Mouse (Mus musculus): Measurements from ENCODE around the gene Arhgdib. TPM values are rescaled to one million over a fixed set of nuclear protein-coding genes. Genes with fewer than 3 reads are reported as not detected.

Arhgdib gene
- 86.1 and 88.6 TPM in 2 replicates for polyA plus RNA-seq (2014; fragmentation: Nextera tagmentation; extraction: Ambion mirVana)

- Histone ChIP-seq H3K4me1 (ENCODE audit: control insufficient read depth in 2 of 2, insufficient read depth in 2 of 2, low read length in 2 of 2) (peaks cover 17 to 28% of the 10 kb centered on the region in 2 experiments), H3K4me2 (ENCODE audit: low read length) (peak within 1 kb of the TSS; percentile 57), H3K9me3 (ENCODE audit: control insufficient read depth, low read length) (no peaks in the 10 kb centered on the region), H3K9ac (ENCODE audit: low read length) (peak within 1 kb of the TSS; percentile 59), H3K4me3 (ENCODE audit: control insufficient read depth in 1 of 2, insufficient read depth in 1 of 2, low read depth in 1 of 2, low read length in 2 of 2) (peak within 1 kb of the TSS; percentile 27 to 36), H3K27me3 (ENCODE audit: control insufficient read depth, insufficient read depth, low read length) (no peaks in the 10 kb centered on the region), H3K27ac (replicated peaks in 1 of 2; ENCODE audit: control insufficient read depth in 1 of 2, insufficient read depth in 1 of 2, low read depth in 2 of 2, low read length in 2 of 2) (peak within 1 kb of the TSS; percentile 82 to 85), H3K36me3 (ENCODE audit: control insufficient read depth, insufficient read depth, low read length) (no peaks in the 10 kb centered on the region)
- peak; percentile 71 for ATAC-seq (ENCODE audit: insufficient number of reproducible peaks, insufficient read depth, low FRiP score, low read depth)
- WGBS: 22% methylated on average over 12 of the region's 12 CpGs
Observed at GRCm38 (mm10) chr6:136941051-136942021, at the start of gene Arhgdib. Gene Arhgdib, minus strand, starts transcription at chr6:136941899.

GRCm38 (mm10) chr6:136990557-136990956 lies 48.9 kb upstream of the Arhgdib start:
- Histone ChIP-seq H3K4me3 (ENCODE audit: control insufficient read depth in 1 of 2, insufficient read depth in 1 of 2, low read depth in 1 of 2, low read length in 2 of 2) (no peak overlapping the region), H3K9me3 (ENCODE audit: control insufficient read depth, low read length) (no peaks in the 10 kb centered on the region), H3K4me2 (ENCODE audit: low read length) (no peak overlapping the region), H3K27ac (replicated peaks in 1 of 2; ENCODE audit: control insufficient read depth in 1 of 2, insufficient read depth in 1 of 2, low read depth in 2 of 2, low read length in 2 of 2) (no peak overlapping the region), H3K36me3 (ENCODE audit: control insufficient read depth, insufficient read depth, low read length) (no peaks in the 10 kb centered on the region), H3K27me3 (ENCODE audit: control insufficient read depth, insufficient read depth, low read length) (no peaks in the 10 kb centered on the region), H3K9ac (ENCODE audit: low read length) (no peak overlapping the region), H3K4me1 (ENCODE audit: control insufficient read depth in 2 of 2, insufficient read depth in 2 of 2, low read length in 2 of 2) (no peaks in the 10 kb centered on the region; a peak in 1 of 4 replicates)
- 48% methylated on average over 8 of the region's 8 CpGs for WGBS
- ATAC-seq (ENCODE audit: insufficient number of reproducible peaks, insufficient read depth, low FRiP score, low read depth): no peak

GRCm38 (mm10) chr6:136989824-136990497 lies 48.3 kb upstream of the Arhgdib start:
- no peaks in the 10 kb centered on the region for H3K36me3 ChIP-seq (ENCODE audit: control insufficient read depth, insufficient read depth, low read length)

GRCm38 (mm10) chr6:136988536-136989060 lies 46.9 kb upstream of the Arhgdib start:
- Histone ChIP-seq H3K4me3 (ENCODE audit: control insufficient read depth in 1 of 2, insufficient read depth in 1 of 2, low read depth in 1 of 2, low read length in 2 of 2) (no peak overlapping the region), H3K9ac (ENCODE audit: low read length) (no peak overlapping the region), H3K4me1 (ENCODE audit: control insufficient read depth in 2 of 2, insufficient read depth in 2 of 2, low read length in 2 of 2) (no peaks in the 10 kb centered on the region; a peak in 1 of 4 replicates), H3K36me3 (ENCODE audit: control insufficient read depth, insufficient read depth, low read length) (no peaks in the 10 kb centered on the region), H3K9me3 (ENCODE audit: control insufficient read depth, low read length) (no peaks in the 10 kb centered on the region), H3K4me2 (ENCODE audit: low read length) (no peak overlapping the region), H3K27me3 (ENCODE audit: control insufficient read depth, insufficient read depth, low read length) (no peaks in the 10 kb centered on the region), H3K27ac (replicated peaks in 1 of 2; ENCODE audit: control insufficient read depth in 1 of 2, insufficient read depth in 1 of 2, low read depth in 2 of 2, low read length in 2 of 2) (no peak overlapping the region)
- 72% methylated on average over 7 of the region's 7 CpGs for WGBS
- ATAC-seq (ENCODE audit: insufficient number of reproducible peaks, insufficient read depth, low FRiP score, low read depth): no peak

More at GRCm38 (mm10) chr6:136989824-136990497, 48.3 kb upstream of the Arhgdib start:
- H3K4me1 ChIP-seq (ENCODE audit: control insufficient read depth in 2 of 2, insufficient read depth in 2 of 2, low read length in 2 of 2): no peaks in the 10 kb centered on the region; a peak in 1 of 4 replicates
- no peak for ATAC-seq (ENCODE audit: insufficient number of reproducible peaks, insufficient read depth, low FRiP score, low read depth)
- peak overlapping the region; percentile 41; the same call in 1 of the 2 replicates for H3K4me2 ChIP-seq (ENCODE audit: low read length)
- no peaks in the 10 kb centered on the region for H3K9me3 ChIP-seq (ENCODE audit: control insufficient read depth, low read length)
- 0 out of 4 replicates have a peak overlapping the region, but pooled peaks of 1 of the 2 experiments have one; percentile 10 for H3K27ac ChIP-seq (replicated peaks in 1 of 2; ENCODE audit: control insufficient read depth in 1 of 2, insufficient read depth in 1 of 2, low read depth in 2 of 2, low read length in 2 of 2)
- H3K9ac ChIP-seq (ENCODE audit: low read length): no peak overlapping the region
- 31% methylated on average over 11 of the region's 11 CpGs for WGBS
- no peak overlapping the region for H3K4me3 ChIP-seq (ENCODE audit: control insufficient read depth in 1 of 2, insufficient read depth in 1 of 2, low read depth in 1 of 2, low read length in 2 of 2)
- no peaks in the 10 kb centered on the region for H3K27me3 ChIP-seq (ENCODE audit: control insufficient read depth, insufficient read depth, low read length)

- Histone ChIP-seq H3K9ac (ENCODE audit: low read length) (no peak overlapping the region), H3K9me3 (ENCODE audit: control insufficient read depth, low read length) (no peaks in the 10 kb centered on the region), H3K27me3 (ENCODE audit: control insufficient read depth, insufficient read depth, low read length) (no peaks in the 10 kb centered on the region), H3K4me2 (ENCODE audit: low read length) (no peak overlapping the region), H3K4me1 (ENCODE audit: control insufficient read depth in 2 of 2, insufficient read depth in 2 of 2, low read length in 2 of 2) (no peaks in the 10 kb centered on the region; a peak in 1 of 4 replicates), H3K36me3 (ENCODE audit: control insufficient read depth, insufficient read depth, low read length) (no peaks in the 10 kb centered on the region), H3K4me3 (ENCODE audit: control insufficient read depth in 1 of 2, insufficient read depth in 1 of 2, low read depth in 1 of 2, low read length in 2 of 2) (no peak overlapping the region), H3K27ac (replicated peaks in 1 of 2; ENCODE audit: control insufficient read depth in 1 of 2, insufficient read depth in 1 of 2, low read depth in 2 of 2, low read length in 2 of 2) (no peak overlapping the region)
- ATAC-seq (ENCODE audit: insufficient number of reproducible peaks, insufficient read depth, low FRiP score, low read depth): no peak
- 61% methylated on average over 11 of the region's 11 CpGs for WGBS
Observed at GRCm38 (mm10) chr6:136986718-136987117, 45.0 kb upstream of the Arhgdib start.

GRCm38 (mm10) chr6:136986019-136986418 lies 44.3 kb upstream of the Arhgdib start:
- Histone ChIP-seq H3K4me2 (ENCODE audit: low read length) (no peak overlapping the region), H3K36me3 (ENCODE audit: control insufficient read depth, insufficient read depth, low read length) (no peaks in the 10 kb centered on the region)
- WGBS: 50% methylated on average over 13 of the region's 13 CpGs

GRCm38 (mm10) chr6:136983201-136983600 lies 41.5 kb upstream of the Arhgdib start:
- no peak overlapping the region for H3K4me3 ChIP-seq (ENCODE audit: control insufficient read depth in 1 of 2, insufficient read depth in 1 of 2, low read depth in 1 of 2, low read length in 2 of 2)
- no peaks in the 10 kb centered on the region for H3K9me3 ChIP-seq (ENCODE audit: control insufficient read depth, low read length)
- no peak overlapping the region for H3K9ac ChIP-seq (ENCODE audit: low read length)
- ATAC-seq (ENCODE audit: insufficient number of reproducible peaks, insufficient read depth, low FRiP score, low read depth): no peak
- 65% methylated on average over 7 of the region's 7 CpGs for WGBS
- no peak overlapping the region for H3K27ac ChIP-seq (replicated peaks in 1 of 2; ENCODE audit: control insufficient read depth in 1 of 2, insufficient read depth in 1 of 2, low read depth in 2 of 2, low read length in 2 of 2)
- no peak overlapping the region for H3K4me2 ChIP-seq (ENCODE audit: low read length)
- no peaks in the 10 kb centered on the region for H3K27me3 ChIP-seq (ENCODE audit: control insufficient read depth, insufficient read depth, low read length)
- no peaks in the 10 kb centered on the region for H3K36me3 ChIP-seq (ENCODE audit: control insufficient read depth, insufficient read depth, low read length)
- H3K4me1 ChIP-seq (ENCODE audit: control insufficient read depth in 2 of 2, insufficient read depth in 2 of 2, low read length in 2 of 2): peaks cover 6 to 8% of the 10 kb centered on the region in 2 experiments

More at GRCm38 (mm10) chr6:136986019-136986418, 44.3 kb upstream of the Arhgdib start:
- Histone ChIP-seq H3K27ac (replicated peaks in 1 of 2; ENCODE audit: control insufficient read depth in 1 of 2, insufficient read depth in 1 of 2, low read depth in 2 of 2, low read length in 2 of 2) (no peak overlapping the region), H3K4me3 (ENCODE audit: control insufficient read depth in 1 of 2, insufficient read depth in 1 of 2, low read depth in 1 of 2, low read length in 2 of 2) (no peak overlapping the region), H3K27me3 (ENCODE audit: control insufficient read depth, insufficient read depth, low read length) (no peaks in the 10 kb centered on the region), H3K9ac (ENCODE audit: low read length) (no peak overlapping the region), H3K9me3 (ENCODE audit: control insufficient read depth, low read length) (no peaks in the 10 kb centered on the region), H3K4me1 (ENCODE audit: control insufficient read depth in 2 of 2, insufficient read depth in 2 of 2, low read length in 2 of 2) (no peaks in the 10 kb centered on the region; a peak in 1 of 4 replicates)
- no peak for ATAC-seq (ENCODE audit: insufficient number of reproducible peaks, insufficient read depth, low FRiP score, low read depth)
